Mouse (Mus musculus): ENCODE measurements around the gene Abcb9. TPM values are rescaled to one million over a fixed set of nuclear protein-coding genes. Genes with fewer than 3 reads are reported as not detected.
"Not testable (repeated sequence)": the region's sequence is repeated elsewhere in the genome, so short reads cannot be mapped to it uniquely, and the experiment has no call there.

The Abcb9 gene
- total RNA-seq, 2 experiments from 2014 or later: 13.8 to 23.4 TPM

DNA sequence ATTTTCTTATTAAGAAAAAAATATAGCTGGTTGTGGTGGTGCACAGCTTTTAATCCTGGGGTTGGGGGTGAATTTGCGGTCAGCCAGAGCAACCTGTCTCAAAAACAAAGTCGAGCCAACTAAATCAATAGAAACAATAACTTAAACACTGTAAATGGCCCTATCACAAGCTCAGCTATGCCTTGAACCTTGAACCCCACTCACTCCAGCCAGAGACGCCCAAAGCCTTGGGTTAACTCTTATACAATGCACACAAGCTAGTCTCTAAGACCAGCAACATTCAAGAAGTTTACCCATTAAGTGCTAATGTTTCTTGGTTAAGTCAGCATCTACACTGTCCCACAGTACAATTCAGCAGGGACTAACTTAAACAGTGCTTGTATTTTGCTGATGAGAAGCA, 25.9 kb downstream of the Abcb9 start:
- ATAC-seq (replicated peaks; ENCODE audit: low FRiP score, poor library complexity, severe bottlenecking): no peak

DNA sequence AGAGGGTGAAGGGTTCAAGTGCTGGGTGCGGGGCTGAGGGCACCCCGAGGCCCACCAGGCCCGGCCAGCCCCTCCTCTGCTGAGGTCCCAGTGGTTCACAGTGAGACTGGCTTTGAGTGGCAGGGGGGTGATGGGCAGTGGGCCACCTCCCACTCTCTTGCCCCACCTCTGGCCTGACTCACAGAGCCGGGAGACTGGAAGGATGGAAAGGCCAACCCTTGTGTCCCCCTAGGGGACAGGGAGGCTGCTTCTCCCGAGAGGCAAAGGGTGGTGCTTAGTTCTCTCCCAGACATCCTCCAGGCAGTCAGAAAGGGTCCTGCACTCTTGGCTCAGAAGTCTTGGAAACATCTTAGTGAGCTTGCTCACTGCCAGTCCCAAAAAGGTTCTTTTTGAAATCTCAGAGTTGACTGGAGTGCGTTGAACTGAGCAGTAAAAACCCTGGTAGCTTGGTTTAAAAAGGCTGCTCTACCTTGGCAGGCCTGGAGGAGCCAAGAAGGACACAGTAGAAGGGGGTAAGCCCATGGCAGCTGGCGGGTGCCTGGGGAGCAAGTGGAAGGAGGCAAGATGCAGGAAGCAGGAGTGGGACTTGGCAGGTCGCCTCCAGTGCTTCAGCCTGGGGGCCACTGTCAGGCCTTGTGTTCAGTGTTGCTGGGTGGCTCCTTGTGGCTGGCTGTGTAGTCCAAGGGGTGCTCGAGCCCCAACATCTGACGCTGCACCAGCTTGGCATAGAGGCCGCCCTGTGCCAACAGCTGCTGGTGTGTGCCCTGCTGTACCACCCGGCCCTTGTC, 33.4 kb downstream of the Abcb9 start:
- ATAC-seq (replicated peaks; ENCODE audit: low FRiP score, poor library complexity, severe bottlenecking): no peak

DNA sequence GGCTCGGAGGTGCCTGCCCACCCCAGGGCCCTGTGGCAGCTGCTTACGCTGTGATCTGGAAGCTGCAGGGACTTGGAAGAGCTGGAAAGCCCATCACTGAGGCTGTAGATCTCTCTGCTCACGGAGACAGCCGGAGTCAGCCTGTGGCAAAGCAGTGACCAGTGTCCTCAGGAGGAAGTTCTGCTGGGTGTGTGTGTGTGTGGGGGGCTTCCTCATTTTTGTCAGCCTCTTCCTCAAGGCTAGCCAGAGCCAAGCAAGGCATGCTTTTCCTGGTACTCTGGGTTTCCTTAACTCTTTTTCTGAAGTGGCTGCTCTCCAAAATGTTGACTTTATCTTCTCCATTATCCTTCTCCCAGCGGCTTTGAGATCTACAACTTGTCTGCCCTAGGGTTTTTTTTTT, 35.9 kb downstream of the Abcb9 start:
- ATAC-seq (replicated peaks; ENCODE audit: low FRiP score, poor library complexity, severe bottlenecking): no peak

DNA sequence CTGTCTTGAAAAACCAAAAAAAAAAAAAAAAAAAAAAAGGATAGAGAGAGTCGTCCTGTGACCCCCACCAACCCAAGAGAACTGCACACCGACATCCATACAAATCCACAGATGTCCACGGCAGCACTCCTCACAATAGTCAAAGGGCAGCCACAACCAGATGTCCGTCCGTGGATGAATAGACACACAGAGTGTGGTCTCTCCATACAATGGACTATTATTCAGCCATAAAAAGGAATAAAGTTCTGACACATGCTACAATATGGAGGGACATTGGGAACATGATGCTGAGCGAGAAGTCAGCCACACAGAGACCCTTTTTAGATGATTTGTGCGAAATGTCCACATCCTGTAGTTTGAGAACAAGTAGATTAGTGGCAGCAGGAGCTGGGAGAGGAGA, 36.8 kb downstream of the Abcb9 start:
- ATAC-seq (replicated peaks; ENCODE audit: low FRiP score, poor library complexity, severe bottlenecking): no peak

DNA sequence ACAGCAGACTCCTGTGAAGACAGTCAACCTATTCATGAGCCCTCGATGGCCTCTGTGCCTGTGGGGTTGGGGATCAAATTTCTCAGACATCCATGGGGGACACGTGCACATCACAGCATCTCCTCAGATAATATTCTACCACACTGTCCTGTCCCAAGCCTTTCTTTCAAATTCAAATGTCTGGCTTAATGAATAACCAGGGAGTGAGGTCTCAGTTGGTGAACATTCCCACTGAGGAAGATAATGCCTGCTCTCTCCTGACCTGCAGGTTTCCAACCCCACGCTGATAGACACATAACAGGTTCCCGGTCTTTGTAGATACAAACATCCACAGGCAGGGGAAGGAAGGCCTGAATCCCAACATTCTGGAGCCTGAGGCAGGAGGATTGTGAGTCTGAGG, 38.6 kb downstream of the Abcb9 start:
- no peak for ATAC-seq (replicated peaks; ENCODE audit: low FRiP score, poor library complexity, severe bottlenecking)

DNA sequence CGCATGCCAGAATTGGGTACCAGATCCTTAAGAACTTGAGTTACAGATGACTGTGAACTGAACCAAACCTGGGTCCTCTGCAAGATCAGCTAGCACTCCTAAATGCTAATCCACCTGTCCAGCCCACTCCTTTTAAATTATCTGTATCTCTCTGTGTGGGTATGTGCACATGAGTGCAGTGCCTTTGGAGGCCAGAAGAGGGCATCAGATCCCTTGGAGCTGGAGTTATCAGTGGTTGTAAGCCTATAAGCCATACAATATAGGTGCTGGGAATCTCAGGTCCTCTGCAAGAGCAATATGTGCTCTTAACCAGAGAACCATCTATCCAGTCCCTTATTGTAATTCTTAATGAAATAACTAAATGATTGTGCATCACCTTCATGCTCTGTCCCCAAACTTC, 39.4 kb downstream of the Abcb9 start:
- ATAC-seq (replicated peaks; ENCODE audit: low FRiP score, poor library complexity, severe bottlenecking): no peak

DNA sequence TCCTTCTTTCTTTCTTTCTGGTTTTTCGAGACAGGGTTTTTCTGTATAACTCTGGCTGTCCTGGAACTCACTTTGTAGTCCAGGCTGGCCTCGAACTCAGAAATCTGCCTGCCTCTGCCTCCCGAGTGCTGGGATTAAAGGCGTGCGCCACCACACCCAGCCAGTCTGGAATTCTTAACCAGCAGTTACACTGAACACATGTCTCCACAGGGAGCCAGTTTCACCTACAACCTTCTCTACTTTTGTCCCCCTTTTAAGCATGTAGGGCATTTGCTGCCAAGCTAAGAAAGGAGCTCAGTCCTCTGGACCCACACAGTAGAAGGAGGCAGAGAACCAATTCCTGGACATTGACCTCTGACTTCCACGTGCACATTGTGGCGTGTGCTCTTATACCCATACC, 43.0 kb downstream of the Abcb9 start:
- ATAC-seq (replicated peaks; ENCODE audit: low FRiP score, poor library complexity, severe bottlenecking): not testable (repeated sequence)

DNA sequence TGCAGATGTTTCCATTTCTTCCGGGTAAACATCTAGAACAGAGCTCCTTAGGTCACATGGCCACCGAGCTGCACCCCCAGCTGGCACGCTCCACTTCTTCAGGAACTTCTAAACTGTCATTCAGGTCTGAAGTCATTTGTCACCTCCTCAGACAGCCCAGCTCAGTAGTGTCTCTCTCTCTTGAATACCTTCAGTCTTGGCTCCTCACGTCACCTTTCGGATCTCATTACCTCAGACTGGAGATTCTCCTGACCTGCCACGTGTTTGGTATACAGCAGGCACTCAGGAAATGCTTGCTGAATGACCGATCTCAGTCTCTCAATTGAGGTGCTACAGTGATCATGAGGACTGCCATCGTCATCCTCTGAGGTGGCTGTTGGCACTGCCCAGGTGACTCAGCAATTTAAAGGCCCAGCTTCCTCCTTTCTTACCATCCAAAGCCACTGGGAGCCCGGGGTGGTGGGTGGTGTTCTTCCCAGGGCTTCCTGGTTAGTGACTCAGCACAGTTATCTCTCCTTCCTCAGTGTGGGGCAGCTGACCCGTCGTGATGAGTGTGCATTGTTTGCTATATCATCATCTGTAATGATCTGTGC, 43.6 kb downstream of the Abcb9 start:
- ATAC-seq (replicated peaks; ENCODE audit: low FRiP score, poor library complexity, severe bottlenecking): peak; percentile 95

DNA sequence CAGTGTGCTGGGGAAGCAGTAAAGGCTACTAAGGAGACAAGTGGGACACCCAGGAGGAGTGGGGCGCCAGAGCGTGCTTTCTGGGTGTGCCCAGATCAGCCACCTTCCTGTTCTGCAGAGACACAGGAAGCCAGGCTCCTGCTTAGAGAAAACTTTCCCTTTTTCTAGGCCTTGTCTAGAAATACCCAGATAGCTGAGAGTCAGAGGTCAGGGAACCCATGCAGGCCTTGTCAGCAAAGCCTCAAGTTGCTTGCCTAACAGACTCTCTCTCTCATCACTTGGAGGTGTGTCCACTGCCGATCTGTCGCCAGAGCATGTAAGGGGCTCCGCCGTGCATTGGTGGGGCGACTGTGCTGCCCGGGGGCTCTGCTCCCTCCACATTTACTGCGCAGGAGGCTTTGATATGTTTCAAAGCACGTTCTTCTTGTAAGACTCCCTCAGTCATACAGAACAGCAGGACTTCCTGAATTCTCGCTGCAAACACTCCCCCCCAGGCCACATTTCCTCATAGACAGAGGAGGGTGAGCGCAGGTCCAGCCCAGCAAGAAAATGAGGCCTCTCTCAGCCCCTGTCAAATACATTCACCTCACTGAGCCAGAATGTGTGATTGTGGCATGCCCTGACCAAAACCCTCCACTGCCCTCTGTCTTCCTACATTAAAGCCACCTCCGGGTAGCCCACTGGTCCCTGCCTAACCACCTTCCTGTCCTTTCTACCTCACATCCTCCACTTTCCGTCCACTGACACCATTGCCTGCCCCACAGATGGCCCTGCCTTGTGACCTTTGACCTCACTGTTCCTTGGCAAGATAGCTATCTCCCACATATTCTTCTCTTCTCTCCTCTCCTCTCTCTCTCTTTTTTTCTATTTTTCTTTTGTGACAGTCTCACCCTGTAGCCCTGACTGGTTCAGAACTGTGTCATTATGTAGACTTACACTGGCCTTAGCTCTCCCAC, 45.2 kb downstream of the Abcb9 start:
- 0 out of 2 replicates have a peak, but pooled peaks have one; percentile 10 for ATAC-seq (replicated peaks; ENCODE audit: low FRiP score, poor library complexity, severe bottlenecking)

DNA sequence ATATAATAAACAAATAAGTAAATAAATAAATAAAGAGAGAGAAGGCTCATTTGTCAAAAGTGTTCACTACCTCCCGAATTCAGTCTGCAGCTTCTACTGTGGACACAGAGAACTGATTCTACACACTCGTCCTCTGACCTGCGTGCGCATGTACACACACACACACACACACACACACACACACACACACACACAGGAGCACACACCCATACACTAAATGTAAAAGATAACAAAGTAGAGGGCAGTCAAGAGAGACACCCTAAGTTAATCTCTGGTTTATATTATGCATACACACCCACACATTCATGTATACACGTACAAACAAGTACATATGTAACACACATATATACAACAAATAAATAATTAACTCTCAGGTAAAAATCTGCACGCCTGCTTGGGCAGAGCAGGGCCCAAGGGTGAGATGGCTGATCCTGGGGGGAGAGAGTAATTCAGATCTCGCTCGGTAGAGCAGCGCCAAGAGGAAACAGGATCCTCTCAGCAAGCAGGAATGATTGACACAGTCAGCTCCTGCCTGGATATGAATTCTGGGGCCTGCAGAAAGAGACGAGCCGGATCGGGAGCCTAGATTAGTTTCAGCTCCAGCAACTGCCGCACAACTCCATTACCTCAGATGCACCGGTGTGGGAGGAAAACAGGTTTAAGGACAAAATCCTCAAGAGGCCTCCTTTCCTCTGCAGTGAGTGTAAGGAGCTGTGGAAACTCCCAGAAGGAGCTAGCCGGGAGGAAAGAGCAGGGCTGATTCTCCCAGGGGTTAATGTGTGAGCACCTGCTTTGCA, 46.2 kb downstream of the Abcb9 start:
- no peak for ATAC-seq (replicated peaks; ENCODE audit: low FRiP score, poor library complexity, severe bottlenecking)

DNA sequence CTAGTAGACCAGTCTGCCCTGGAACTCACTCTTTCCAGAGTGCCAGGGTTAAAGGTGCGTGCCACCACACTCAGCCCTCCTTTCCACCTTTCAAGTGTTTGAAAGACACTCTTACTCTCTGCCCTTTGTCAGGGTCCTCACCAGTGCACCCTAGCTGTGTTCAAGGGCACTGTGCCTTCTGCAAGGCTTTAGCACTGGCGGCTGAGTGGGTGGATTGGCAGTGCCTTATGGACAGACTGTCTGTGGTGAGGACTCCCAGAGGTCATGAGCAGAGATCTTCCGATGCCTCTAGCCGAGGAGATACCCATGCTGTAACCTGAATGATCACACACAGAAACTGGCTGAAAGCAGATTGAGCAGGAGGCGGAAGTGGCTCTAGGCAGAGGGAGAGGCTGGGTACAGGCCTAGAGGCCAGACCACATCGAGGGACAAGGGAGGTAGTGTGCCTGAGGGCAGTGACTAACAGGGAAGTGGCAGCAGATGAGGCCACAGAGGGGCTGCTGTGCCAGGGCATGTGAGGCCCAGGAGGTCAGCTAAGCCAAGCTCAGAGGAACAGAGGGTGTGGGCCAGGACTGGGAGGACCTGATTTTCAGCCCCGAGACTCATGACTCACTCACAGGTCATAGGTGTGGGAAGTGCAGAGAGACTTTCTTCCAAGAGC, 48.7 kb downstream of the Abcb9 start:
- ATAC-seq (replicated peaks; ENCODE audit: low FRiP score, poor library complexity, severe bottlenecking): no peak

DNA sequence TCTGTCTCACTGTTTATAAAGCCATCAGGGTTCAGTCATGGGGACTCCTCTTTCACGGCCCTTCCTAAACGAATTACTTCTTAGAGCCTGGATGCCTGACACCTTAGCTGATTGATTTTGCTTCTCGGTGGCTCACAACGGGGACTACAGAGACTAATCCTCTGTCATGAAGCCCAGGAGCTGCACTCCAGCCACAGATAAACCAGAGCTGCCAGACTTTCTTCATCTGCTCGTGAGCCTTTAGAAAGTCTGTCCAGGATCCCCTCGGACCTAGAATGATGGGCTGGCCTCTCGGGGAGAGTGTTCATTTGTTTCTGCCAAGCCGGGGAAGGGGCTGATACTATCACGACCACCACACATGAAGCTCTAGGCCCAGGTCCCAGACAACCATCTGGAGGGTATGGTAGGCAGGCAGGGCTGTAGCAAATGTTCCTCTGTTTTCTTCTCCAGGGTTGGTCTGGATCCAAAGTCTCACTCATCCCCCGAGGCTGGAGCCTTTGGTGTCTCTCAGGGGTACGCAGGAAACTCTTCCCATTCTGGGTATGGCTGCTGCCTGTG, 50.1 kb downstream of the Abcb9 start:
- ATAC-seq (replicated peaks; ENCODE audit: low FRiP score, poor library complexity, severe bottlenecking): no peak

DNA sequence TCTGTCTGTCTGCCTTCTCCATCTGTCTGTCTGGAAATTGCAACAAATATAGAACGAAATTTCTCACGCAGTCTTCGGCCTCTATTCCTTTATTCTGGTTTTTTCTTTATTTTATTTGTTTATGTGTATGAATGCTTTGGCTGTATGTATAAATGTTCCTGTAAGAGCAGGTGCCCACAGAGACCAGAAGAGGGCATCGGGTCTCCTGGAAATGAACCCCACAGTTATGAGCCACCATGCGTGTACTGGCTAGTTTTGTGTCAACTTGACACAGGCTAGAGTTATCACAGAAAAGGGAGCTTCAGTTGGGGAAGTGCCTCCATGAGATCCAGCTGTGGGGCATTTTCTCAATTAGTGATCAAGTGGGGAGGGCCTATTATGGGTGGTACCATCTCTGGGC, 51.6 kb downstream of the Abcb9 start:
- ATAC-seq (replicated peaks; ENCODE audit: low FRiP score, poor library complexity, severe bottlenecking): no peak

DNA sequence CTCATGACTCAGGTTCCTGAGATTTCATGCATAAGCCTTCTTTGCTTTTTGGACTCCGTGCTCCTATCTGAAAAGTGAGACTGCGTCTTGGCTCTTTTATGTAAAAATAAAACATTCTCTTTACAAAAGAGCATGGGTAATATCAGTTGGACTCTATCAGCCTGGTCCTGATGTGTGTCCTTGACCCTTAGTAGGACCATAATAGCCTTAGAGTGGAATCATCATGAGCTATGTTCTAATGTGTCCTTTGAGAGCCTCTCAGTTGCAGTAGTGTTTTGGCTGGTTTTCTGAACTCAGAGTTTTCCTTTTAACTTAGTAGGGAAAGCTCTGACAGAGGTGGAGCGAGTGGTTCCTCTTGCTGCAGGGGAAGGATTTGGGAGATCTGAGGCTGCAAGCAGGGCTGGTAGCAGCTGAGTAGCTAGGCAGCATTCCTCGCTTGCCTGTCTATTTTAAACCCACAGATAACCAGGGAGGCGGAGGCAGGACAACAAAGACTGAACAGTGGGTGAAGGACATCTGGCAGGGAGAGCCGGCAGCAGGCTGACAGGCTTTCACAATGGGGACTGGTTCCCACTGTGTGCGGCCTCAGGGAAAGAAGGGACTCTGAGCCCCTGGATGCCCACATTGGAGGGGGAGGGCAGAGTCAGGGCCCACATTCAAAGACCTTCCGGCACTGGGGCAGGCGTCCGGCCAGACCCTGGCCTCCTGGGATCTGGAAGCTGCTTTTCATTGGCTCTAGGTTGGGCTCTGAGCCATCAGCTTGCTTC, 52.2 kb downstream of the Abcb9 start:
- ATAC-seq (replicated peaks; ENCODE audit: low FRiP score, poor library complexity, severe bottlenecking): no peak

DNA sequence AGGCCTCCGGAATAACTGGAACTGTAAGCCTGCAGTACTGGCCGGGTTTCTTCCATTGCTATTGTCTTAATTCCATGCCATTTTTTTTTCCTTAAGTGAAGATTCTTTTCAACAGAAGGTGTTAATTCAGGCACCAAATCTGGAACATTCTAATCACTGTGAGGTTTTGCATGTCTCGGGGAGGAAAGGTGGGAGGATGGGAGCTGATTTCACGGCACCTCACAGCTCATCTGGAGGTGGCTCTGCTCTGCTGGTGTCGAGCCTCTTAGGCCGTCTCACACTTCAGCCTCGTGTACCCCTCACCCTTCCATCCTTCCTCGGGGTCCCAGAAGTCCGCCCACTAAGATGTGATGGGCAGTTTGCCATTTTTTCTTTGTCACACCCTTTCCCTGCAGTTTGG, 54.5 kb downstream of the Abcb9 start:
- no peak for ATAC-seq (replicated peaks; ENCODE audit: low FRiP score, poor library complexity, severe bottlenecking)

DNA sequence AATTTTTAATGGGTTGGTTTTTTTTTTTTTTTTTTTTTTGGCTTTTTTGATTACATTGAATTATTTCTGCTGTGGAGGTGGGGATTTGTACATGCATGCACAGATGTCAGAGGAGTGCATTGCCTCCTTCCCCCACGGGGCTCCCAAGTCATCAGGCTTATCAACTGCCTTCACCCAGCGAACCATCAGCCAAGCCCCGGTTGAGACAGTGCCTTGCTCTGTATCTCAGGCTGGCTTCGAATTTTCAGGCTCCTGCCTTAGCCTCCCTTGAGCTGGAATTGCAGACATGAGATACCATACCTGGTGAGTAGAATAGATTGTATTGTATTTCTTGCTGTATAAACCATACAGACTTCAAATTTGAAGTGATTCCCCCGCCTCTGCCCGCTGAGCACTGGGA, 56.0 kb downstream of the Abcb9 start:
- ATAC-seq (replicated peaks; ENCODE audit: low FRiP score, poor library complexity, severe bottlenecking): no peak

DNA sequence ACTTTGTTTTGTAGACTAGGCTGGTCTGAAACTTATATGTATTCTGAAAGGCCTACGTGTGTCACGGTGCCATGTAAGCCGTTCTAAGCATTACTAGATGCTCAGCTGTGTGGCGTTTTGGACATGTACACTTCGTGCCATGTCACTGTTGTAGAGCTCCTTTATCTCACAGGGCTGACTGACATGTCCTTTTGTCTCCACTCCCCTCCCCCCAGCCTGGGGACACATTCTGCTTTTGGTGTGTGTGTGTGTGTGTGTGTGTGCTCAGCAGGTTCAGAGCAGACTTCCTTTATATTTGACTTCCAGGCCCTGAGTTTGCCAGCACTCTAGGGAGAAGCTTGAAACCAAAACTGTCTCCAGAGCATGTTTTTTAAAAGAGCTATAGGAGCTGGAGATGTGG, 58.8 kb downstream of the Abcb9 start:
- no peak for ATAC-seq (replicated peaks; ENCODE audit: low FRiP score, poor library complexity, severe bottlenecking)

DNA sequence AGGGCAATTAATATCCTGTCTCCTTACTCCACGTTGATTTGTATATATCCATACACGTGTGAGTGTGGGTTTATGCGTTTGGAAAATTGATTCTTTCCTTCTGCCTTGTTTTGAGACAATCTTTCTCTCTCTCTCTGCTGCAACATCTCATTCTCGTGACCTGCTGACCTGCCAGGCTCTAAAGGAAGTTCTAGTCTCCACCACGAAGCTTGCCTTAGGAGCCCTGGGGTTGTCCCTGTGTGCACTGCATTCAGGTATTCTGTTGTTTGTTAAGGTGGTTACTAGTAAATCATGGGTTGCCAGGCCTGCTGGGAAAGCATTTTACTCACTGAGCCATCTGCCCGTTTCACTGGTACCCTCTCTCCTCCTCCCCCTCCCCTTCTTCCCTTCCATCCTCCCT, 59.3 kb downstream of the Abcb9 start:
- no peak for ATAC-seq (replicated peaks; ENCODE audit: low FRiP score, poor library complexity, severe bottlenecking)
